Mouse (Mus musculus): Measurements from ENCODE around the gene Amn.

- TF ChIP-seq CTCF (IDR thresholded peaks at IDR 0.05; ENCODE audit: low read depth) (no peak), EP300 (IDR thresholded peaks at IDR 0.05; ENCODE audit: low read depth) (no peak)
Measured at GRCm38 (mm10) chr12:111271406-111271805, 511 bp downstream of the Amn start.

Measured in heart, postnatal 0 days (tissue).